Comparison of ENCODE assay signal across 12 mouse cellular contexts in genomic region chr1:190332001-190332400, GRCm38 (mm10).
"Had no signal": no experiment of that assay in that cellular context is flagged by ENCODE, and none has a peak within 500 bp of the region (broad histone marks: within the 10 kb centered on the region; RNA-seq: fewer than 3 reads in every experiment).

No protein-coding gene starts in this region.

- DNase-seq: lung, embryonic 14.5 days; lung, postnatal 10 days; lung, postnatal 4 days; midbrain, embryonic 14.5 days; retina, postnatal 1 day; right cerebral cortex, adult 18-20 months; right cerebral cortex, postnatal 25 days; right cerebral cortex, postnatal 4 days; spleen, adult 18-20 months; thymus, adult 18-20 months; thymus, postnatal 14 days; thymus, postnatal 36 days had no signal
